Mouse (Mus musculus): Measurements from ENCODE around the gene Sec14l3. TPM values are rescaled to one million over a fixed set of nuclear protein-coding genes. Genes with fewer than 3 reads are reported as not detected.

The Sec14l3 gene
- total RNA-seq, 1 experiment, result 0.22 TPM

- in situ Hi-C loops (cut with MboI; ENCODE audit: low sequenced_read_pairs in 2 of 2, unreplicated experiment in 2 of 2), result no loop called here
These were observed 12.0 kb downstream of the Sec14l3 start for GRCm38 (mm10) chr11:4076633-4077032.

GRCm38 (mm10) chr11:4078267-4078933 lies 13.8 kb downstream of the Sec14l3 start:
- no peak overlapping the region for H3K9ac ChIP-seq (ENCODE audit: insufficient read depth, low read depth, low read length, poor library complexity, severe bottlenecking)
- H3K9me3 ChIP-seq (ENCODE audit: control insufficient read depth, insufficient read depth, low read depth, low read length), result no peaks in the 10 kb centered on the region
- in situ Hi-C loops (cut with MboI; ENCODE audit: low sequenced_read_pairs in 2 of 2, unreplicated experiment in 2 of 2), result no loop called here
- TF ChIP-seq HCFC1 (IDR thresholded peaks at IDR 0.05; ENCODE audit: borderline replicate concordance, insufficient read depth, low read length) (no peak), CHD2 (IDR thresholded peaks at IDR 0.05; ENCODE audit: low read depth, low read length) (no peak), ZNF384 (IDR thresholded peaks at IDR 0.05; ENCODE audit: low read depth, low read length) (no peak), ZC3H11A (IDR thresholded peaks at IDR 0.05; ENCODE audit: borderline replicate concordance, low read depth, low read length) (no peak), MAFK (IDR thresholded peaks at IDR 0.05; ENCODE audit: insufficient read depth, low read depth, low read length) (no peak)
- no peaks in the 10 kb centered on the region for H3K4me1 ChIP-seq (ENCODE audit: control insufficient read depth in 2 of 2, insufficient read depth in 2 of 2, low read length in 2 of 2, poor library complexity in 1 of 2)
- H3K36me3 ChIP-seq (ENCODE audit: control insufficient read depth, insufficient read depth, low read length, poor library complexity, severe bottlenecking), result no peaks in the 10 kb centered on the region
- no peak overlapping the region for H3K27ac ChIP-seq (ENCODE audit: insufficient read depth, low read depth, low read length, poor library complexity, severe bottlenecking)
- no peak overlapping the region for H3K4me3 ChIP-seq (ENCODE audit: insufficient read depth in 1 of 2, low read depth in 1 of 2, low read length in 2 of 2, poor library complexity in 1 of 2, severe bottlenecking in 1 of 2)
- DNase-seq (ENCODE audit: low read depth, low spot score), result no peak

More at GRCm38 (mm10) chr11:4076633-4077032, 12.0 kb downstream of the Sec14l3 start:
- H3K36me3 ChIP-seq (ENCODE audit: control insufficient read depth, insufficient read depth, low read length, poor library complexity, severe bottlenecking), result no peaks in the 10 kb centered on the region
- H3K27ac ChIP-seq (ENCODE audit: insufficient read depth, low read depth, low read length, poor library complexity, severe bottlenecking), result no peak overlapping the region
- H3K9ac ChIP-seq (ENCODE audit: insufficient read depth, low read depth, low read length, poor library complexity, severe bottlenecking), result no peak overlapping the region
- no peaks in the 10 kb centered on the region for H3K9me3 ChIP-seq (ENCODE audit: control insufficient read depth, insufficient read depth, low read depth, low read length)
- no peaks in the 10 kb centered on the region for H3K4me1 ChIP-seq (ENCODE audit: control insufficient read depth in 2 of 2, insufficient read depth in 2 of 2, low read length in 2 of 2, poor library complexity in 1 of 2)
- no peak for TF ChIP-seq ZNF384 (IDR thresholded peaks at IDR 0.05; ENCODE audit: low read depth, low read length)
- no peak for TF ChIP-seq CHD2 (IDR thresholded peaks at IDR 0.05; ENCODE audit: low read depth, low read length)
- no peak for TF ChIP-seq MAFK (IDR thresholded peaks at IDR 0.05; ENCODE audit: insufficient read depth, low read depth, low read length)
- no peak for TF ChIP-seq HCFC1 (IDR thresholded peaks at IDR 0.05; ENCODE audit: borderline replicate concordance, insufficient read depth, low read length)
- no peak for TF ChIP-seq ZC3H11A (IDR thresholded peaks at IDR 0.05; ENCODE audit: borderline replicate concordance, low read depth, low read length)
- DNase-seq (ENCODE audit: low read depth, low spot score), result peak; percentile 46
- H3K4me3 ChIP-seq (ENCODE audit: insufficient read depth in 1 of 2, low read depth in 1 of 2, low read length in 2 of 2, poor library complexity in 1 of 2, severe bottlenecking in 1 of 2), result no peak overlapping the region

- H3K4me1 ChIP-seq (ENCODE audit: control insufficient read depth in 2 of 2, insufficient read depth in 2 of 2, low read length in 2 of 2, poor library complexity in 1 of 2), result no peaks in the 10 kb centered on the region
- in situ Hi-C loops (cut with MboI; ENCODE audit: low sequenced_read_pairs in 2 of 2, unreplicated experiment in 2 of 2), result loop anchor here in 1 of 2 experiments (5.0 kb wide), 1 partner anchor 73 kb away; no protein-coding TSS in a partner anchor
- H3K9me3 ChIP-seq (ENCODE audit: control insufficient read depth, insufficient read depth, low read depth, low read length), result no peaks in the 10 kb centered on the region
- no peak overlapping the region for H3K9ac ChIP-seq (ENCODE audit: insufficient read depth, low read depth, low read length, poor library complexity, severe bottlenecking)
- TF ChIP-seq CHD2 (IDR thresholded peaks at IDR 0.05; ENCODE audit: low read depth, low read length), result no peak
- peak; percentile 78; the same call in 1 of the 2 replicates for TF ChIP-seq ZC3H11A (IDR thresholded peaks at IDR 0.05; ENCODE audit: borderline replicate concordance, low read depth, low read length)
- H3K27ac ChIP-seq (ENCODE audit: insufficient read depth, low read depth, low read length, poor library complexity, severe bottlenecking), result no peak overlapping the region
- no peak overlapping the region for H3K4me3 ChIP-seq (ENCODE audit: insufficient read depth in 1 of 2, low read depth in 1 of 2, low read length in 2 of 2, poor library complexity in 1 of 2, severe bottlenecking in 1 of 2)
- DNase-seq (ENCODE audit: low read depth, low spot score), result peak; percentile 69
- no peaks in the 10 kb centered on the region for H3K36me3 ChIP-seq (ENCODE audit: control insufficient read depth, insufficient read depth, low read length, poor library complexity, severe bottlenecking)
These were observed 15.6 kb downstream of the Sec14l3 start for GRCm38 (mm10) chr11:4080219-4080618.

- TF ChIP-seq ZC3H11A (IDR thresholded peaks at IDR 0.05; ENCODE audit: borderline replicate concordance, low read depth, low read length) (peak; percentile 77; the same call in 1 of the 2 replicates), HCFC1 (IDR thresholded peaks at IDR 0.05; ENCODE audit: borderline replicate concordance, insufficient read depth, low read length) (no peak)
- in situ Hi-C loops (cut with MboI; ENCODE audit: low sequenced_read_pairs in 2 of 2, unreplicated experiment in 2 of 2), result loop anchor here in 1 of 2 experiments (5.0 kb wide), 1 partner anchor 76 kb away; no protein-coding TSS in a partner anchor
These were observed 18.9 kb downstream of the Sec14l3 start for GRCm38 (mm10) chr11:4083316-4084078.

More at GRCm38 (mm10) chr11:4083316-4084078, 18.9 kb downstream of the Sec14l3 start:
- Histone ChIP-seq H3K4me3 (ENCODE audit: insufficient read depth in 1 of 2, low read depth in 1 of 2, low read length in 2 of 2, poor library complexity in 1 of 2, severe bottlenecking in 1 of 2) (no peak overlapping the region), H3K9ac (ENCODE audit: insufficient read depth, low read depth, low read length, poor library complexity, severe bottlenecking) (no peak overlapping the region), H3K36me3 (ENCODE audit: control insufficient read depth, insufficient read depth, low read length, poor library complexity, severe bottlenecking) (no peaks in the 10 kb centered on the region), H3K9me3 (ENCODE audit: control insufficient read depth, insufficient read depth, low read depth, low read length) (no peaks in the 10 kb centered on the region), H3K4me1 (ENCODE audit: control insufficient read depth in 2 of 2, insufficient read depth in 2 of 2, low read length in 2 of 2, poor library complexity in 1 of 2) (no peaks in the 10 kb centered on the region), H3K27ac (ENCODE audit: insufficient read depth, low read depth, low read length, poor library complexity, severe bottlenecking) (no peak overlapping the region)
- peak; percentile 62 for DNase-seq (ENCODE audit: low read depth, low spot score)

Data from ES-E14 (cell line).